Mouse (Mus musculus): ENCODE measurements around the gene 4930452B06Rik.

The 4930452B06Rik gene

DNA sequence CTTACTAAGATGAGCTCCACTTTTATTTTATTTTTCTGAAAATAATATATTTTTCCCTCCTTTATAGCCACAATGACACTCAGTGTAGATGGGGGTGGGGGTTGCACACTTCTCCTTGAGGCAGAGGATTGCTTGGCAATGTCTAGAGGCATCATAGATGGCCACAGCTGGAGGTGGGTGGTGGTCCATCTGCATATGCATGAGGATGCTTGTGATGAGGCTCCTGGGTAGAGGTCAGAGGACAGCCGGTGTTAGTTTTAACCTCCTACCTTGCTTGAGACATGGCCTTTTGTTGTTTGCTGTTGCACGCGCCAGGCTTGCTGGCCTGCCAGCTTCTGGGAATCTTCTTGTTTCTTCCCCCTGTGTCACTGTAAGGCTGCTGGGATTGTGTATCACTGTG lies 262.7 kb downstream of the 4930452B06Rik start:
- in situ Hi-C loops (cut with MboI; ENCODE audit: low pct_unique_long_range_greater_than_20kb in 1 of 2, low sequenced_read_pairs in 2 of 2, unreplicated experiment in 1 of 2): no loop called here

- in situ Hi-C loops (cut with MboI; ENCODE audit: low pct_unique_long_range_greater_than_20kb in 1 of 2, low sequenced_read_pairs in 2 of 2, unreplicated experiment in 1 of 2): no loop called here
Measured at GRCm38 (mm10) chr14:8398507-8398906, 267.5 kb downstream of the 4930452B06Rik start.

DNA sequence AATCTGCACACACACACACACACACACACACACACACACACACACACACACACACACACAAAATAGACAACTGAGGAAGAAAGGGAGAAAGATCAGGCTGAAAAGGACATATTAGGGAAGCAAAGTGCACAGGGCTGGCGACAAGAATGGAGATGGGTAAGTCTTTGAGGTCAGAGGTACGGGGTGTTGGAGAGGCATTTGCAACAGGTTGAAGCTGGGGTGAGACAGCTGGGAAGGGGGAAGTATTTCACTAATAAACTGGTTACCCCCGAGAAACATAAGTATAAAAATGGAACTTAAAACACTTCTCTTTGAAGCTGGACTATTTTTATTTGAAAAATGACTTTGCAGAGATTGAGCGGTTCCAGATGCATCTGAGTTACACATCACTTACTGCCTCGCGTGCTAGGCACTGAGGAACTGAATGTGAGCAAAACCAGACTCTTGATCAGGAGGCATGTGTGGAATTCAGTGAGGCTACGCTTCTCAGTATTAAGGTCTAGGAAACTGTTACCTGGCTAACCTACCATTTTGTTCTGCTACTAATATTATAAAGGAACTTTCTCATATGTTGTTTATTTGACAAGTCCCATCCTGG lies 270.3 kb downstream of the 4930452B06Rik start:
- in situ Hi-C loops (cut with MboI; ENCODE audit: low pct_unique_long_range_greater_than_20kb in 1 of 2, low sequenced_read_pairs in 2 of 2, unreplicated experiment in 1 of 2): no loop called here

- in situ Hi-C loops (cut with MboI; ENCODE audit: low pct_unique_long_range_greater_than_20kb in 1 of 2, low sequenced_read_pairs in 2 of 2, unreplicated experiment in 1 of 2): no loop called here
Measured at GRCm38 (mm10) chr14:8392181-8392825, 273.7 kb downstream of the 4930452B06Rik start.

All from mouse embryonic stem cell (cell line).